In genomic region chr11:95043060-95043459, GRCm38 (mm10) we compare ENCODE assay signal across 17 mouse cellular contexts. TPM values are rescaled to one million over a fixed set of nuclear protein-coding genes. Genes with fewer than 3 reads are reported as not detected.
DNase-seq lines count a peak whose midpoint lies in the region; ATAC-seq and TF ChIP-seq lines count a peak whose summit lies in the region.
"Had no signal": no experiment of that assay in that cellular context is flagged by ENCODE, and none has a peak within 500 bp of the region (broad histone marks: within the 10 kb centered on the region; RNA-seq: fewer than 3 reads in every experiment).

No protein-coding gene starts in this region.

- no peak for TF ChIP-seq CTCF in gastrocnemius, adult 2 months (IDR thresholded peaks at IDR 0.05)

- H3K27ac ChIP-seq in gastrocnemius, adult 2 months, result no peak overlapping the region; the same call in 1 of the 2 replicates
- H3K27ac ChIP-seq: hindbrain, embryonic 12.5 days; hindbrain, embryonic 15.5 days had no signal

- no peak for ATAC-seq in cerebellum, adult (ENCODE audit: insufficient number of reproducible peaks, low FRiP score, low TSS enrichment)
- ATAC-seq: forebrain, embryonic 14.5 days; intestine, postnatal 0 days had no signal

- intact Hi-C loops in gastrocnemius, adult 2 months (cut with DNase I), result loop anchor here (2.0 to 10.0 kb wide), 2 partner anchors 102 to 178 kb away; no protein-coding TSS in a partner anchor
- intact Hi-C loops in left cerebral cortex, postnatal 36 days (cut with DNase I), result loop anchor here (5.0 kb wide), 2 partner anchors 51 to 106 kb away; partner anchors contain the start of genes Col1a1 and Ppp1r9b
- intact Hi-C loops in left cerebral cortex, postnatal 14 days (cut with DNase I), result loop anchor here (10.0 kb wide), 1 partner anchor 212 kb away; no protein-coding TSS in a partner anchor

- no peak overlapping the region for H3K4me3 ChIP-seq in gastrocnemius, adult 2 months
- H3K4me3 ChIP-seq: hindbrain, embryonic 12.5 days; hindbrain, embryonic 15.5 days had no signal

- peak; percentile 40 for DNase-seq in cerebellum, adult 11 months
- DNase-seq in gastrocnemius, adult 2 months, result peak; percentile 16
- no peak for DNase-seq in gastrocnemius, adult 18-20 months (ENCODE audit: low spot score)
- peak; percentile 68 for DNase-seq in cerebellum, adult 9-10 months
- peak; percentile 11 to 26 for DNase-seq in cerebellum, postnatal 25 days
- DNase-seq in left cerebral cortex, postnatal 36 days (ENCODE audit: low spot score in 2 of 2), result no peak
- no peak for DNase-seq in left cerebral cortex, postnatal 14 days (ENCODE audit: low spot score in 2 of 2)
- DNase-seq: adrenal gland, postnatal 10 days; adrenal gland, postnatal 36 days; gastrocnemius, postnatal 14 days; heart, adult 11 months; kidney, adult 2 months had no signal

RNA-seq across cellular contexts. Expression of gene Pdk2, which starts 1.9 kb away (rescaled TPM):
- 100 to 1,000 TPM; 471 to 485 TPM for total RNA-seq in gastrocnemius, adult 2 months (2021)
- 100 to 1,000 TPM; 514 to 515 TPM for total RNA-seq in gastrocnemius, adult 18-20 months (2021)
- total RNA-seq in left cerebral cortex, postnatal 36 days (2021), result 100 to 1,000 TPM; 104 to 110 TPM
- total RNA-seq in left cerebral cortex, postnatal 14 days (2021), result 10 to 100 TPM; 69.2 to 75.4 TPM

RNA-seq across cellular contexts. Expression of gene Samd14, which starts 33.4 kb away (rescaled TPM):
- under 1 TPM; 0.28 to 0.42 TPM for total RNA-seq in gastrocnemius, adult 2 months (2021)
- total RNA-seq in gastrocnemius, adult 18-20 months (2021), result under 1 TPM; 0.34 to 0.52 TPM
- total RNA-seq in left cerebral cortex, postnatal 36 days (2021), result 10 to 100 TPM; 24.3 to 30.2 TPM
- 10 to 100 TPM; 48.5 to 52.2 TPM for total RNA-seq in left cerebral cortex, postnatal 14 days (2021)

RNA-seq across cellular contexts. Expression of gene Itga3, which starts 33.5 kb away (rescaled TPM):
- total RNA-seq in gastrocnemius, adult 2 months (2021), result 1 to 10 TPM; 4.3 to 5.2 TPM
- total RNA-seq in gastrocnemius, adult 18-20 months (2021), result 1 to 10 TPM; 4.7 to 5.0 TPM
- 10 to 100 TPM; 15.2 to 16.2 TPM for total RNA-seq in left cerebral cortex, postnatal 36 days (2021)
- 10 to 100 TPM; 12.2 to 15.5 TPM for total RNA-seq in left cerebral cortex, postnatal 14 days (2021)

RNA-seq across cellular contexts. Expression of gene Ppp1r9b, which starts 52.2 kb away (rescaled TPM):
- total RNA-seq in gastrocnemius, adult 2 months (2021), result 10 to 100 TPM; 18.3 to 25.7 TPM
- 10 to 100 TPM; 16.1 to 24.5 TPM for total RNA-seq in gastrocnemius, adult 18-20 months (2021)
- 100 to 1,000 TPM; 700 to 743 TPM for total RNA-seq in left cerebral cortex, postnatal 36 days (2021)
- 100 to 1,000 TPM; 505 to 506 TPM for total RNA-seq in left cerebral cortex, postnatal 14 days (2021)

Comparison
In these comparisons a context has a peak if more than half of its experiments do, and no peak if none do; other contexts are left out.
1. DNase-seq: peak in cerebellum, adult 11 months (single experiment), gastrocnemius, adult 2 months (single experiment), cerebellum, adult 9-10 months (single experiment) and cerebellum, postnatal 25 days (2 of 2); none in gastrocnemius, adult 18-20 months (single experiment), left cerebral cortex, postnatal 36 days (0 of 2) and left cerebral cortex, postnatal 14 days (0 of 2).
2. RNA of gene Pdk2, which starts 1.9 kb away (total RNA-seq): 514 to 515 TPM in gastrocnemius, adult 18-20 months and 471 to 485 TPM in gastrocnemius, adult 2 months; 104 to 110 TPM in left cerebral cortex, postnatal 36 days and 69.2 to 75.4 TPM in left cerebral cortex, postnatal 14 days; every median in the first group is over 4 times any median in the second.
3. RNA of gene Samd14, which starts 33.4 kb away (total RNA-seq): 48.5 to 52.2 TPM in left cerebral cortex, postnatal 14 days and 24.3 to 30.2 TPM in left cerebral cortex, postnatal 36 days; 0.34 to 0.52 TPM in gastrocnemius, adult 18-20 months and 0.28 to 0.42 TPM in gastrocnemius, adult 2 months; every median in the first group is over 10 times any median in the second.